Mouse (Mus musculus): ENCODE measurements around the gene Pik3r2. TPM values are rescaled to one million over a fixed set of nuclear protein-coding genes. Genes with fewer than 3 reads are reported as not detected.

The Pik3r2 gene
- polyA plus RNA-seq, 1 experiment from 2014 or later = 28.0 TPM

DNA sequence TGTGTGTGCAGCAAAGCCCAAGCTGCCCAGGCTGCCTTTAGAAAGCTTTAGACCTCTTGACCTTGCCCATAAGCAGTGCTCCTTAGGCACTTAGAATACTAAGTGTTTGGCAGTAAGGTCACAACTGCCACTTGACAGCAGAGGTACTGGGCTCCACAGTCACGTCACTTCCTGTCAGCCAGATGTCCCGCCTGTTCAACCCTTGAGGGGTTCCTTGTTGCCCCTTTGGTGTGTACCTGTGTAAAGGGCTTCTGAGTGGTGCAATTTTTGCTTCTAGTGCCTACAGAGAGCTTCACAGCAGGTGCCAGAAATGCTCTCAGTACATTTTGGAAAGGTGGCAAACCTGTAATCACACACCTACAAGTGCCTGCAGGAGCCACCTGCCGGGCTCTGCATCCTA lies 38.3 kb downstream of the Pik3r2 start:
- peak; percentile 96 for ATAC-seq

DNA sequence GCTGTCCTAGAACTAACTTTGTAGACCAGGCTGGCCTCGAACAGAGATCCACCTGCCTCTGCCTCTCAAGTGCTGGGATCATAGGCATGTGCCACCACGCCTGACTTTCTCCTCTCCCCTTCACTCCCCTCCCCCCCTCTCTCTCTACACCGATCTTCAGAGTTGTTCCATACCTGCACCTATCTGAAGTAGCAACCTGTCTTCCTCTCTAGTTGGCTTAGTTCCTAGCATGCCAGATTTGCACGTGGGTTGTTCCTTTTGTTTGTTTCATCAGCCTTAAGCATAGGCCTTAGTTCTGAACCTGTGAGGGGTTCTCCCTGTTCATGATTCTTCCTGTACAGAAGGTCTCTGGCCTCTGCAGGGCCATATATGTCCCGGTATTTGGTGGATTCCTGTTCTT lies 38.8 kb downstream of the Pik3r2 start:
- Histone ChIP-seq H3K4me3 (ENCODE audit: low read depth, low read length) (no peak overlapping the region), H3K27ac (ENCODE audit: low read length) (peak overlapping the region; percentile 54), H3K36me3 (ENCODE audit: insufficient read depth, low read length) (no peaks in the 10 kb centered on the region), H3K9me3 (ENCODE audit: low read length) (no peaks in the 10 kb centered on the region), H3K27me3 (replicated peaks; ENCODE audit: insufficient read depth, low read length) (peaks cover 12% of the 10 kb centered on the region; the same call in 1 of the 2 replicates), H3K4me1 (ENCODE audit: insufficient read depth, low read depth, low read length) (no peaks in the 10 kb centered on the region), H3K4me2 (replicated peaks; ENCODE audit: low read depth, low read length) (no peak overlapping the region), H3K9ac (replicated peaks; ENCODE audit: low read depth) (no peak overlapping the region)
- WGBS = 47% methylated on average over 5 of the region's 5 CpGs
- DNase-seq (ENCODE audit: low spot score) (peak; percentile 74), ATAC-seq (peak; percentile 62)
- no peak for TF ChIP-seq CTCF (IDR thresholded peaks at IDR 0.05)
- no peak for TF ChIP-seq EP300 (IDR thresholded peaks at IDR 0.05)

More for the DNA sequence above, 38.3 kb downstream of the Pik3r2 start:
- H3K4me3 ChIP-seq (ENCODE audit: low read depth, low read length) = no peak overlapping the region
- no peaks in the 10 kb centered on the region for H3K9me3 ChIP-seq (ENCODE audit: low read length)
- H3K4me1 ChIP-seq (ENCODE audit: insufficient read depth, low read depth, low read length) = no peaks in the 10 kb centered on the region
- peak overlapping the region; percentile 54 for H3K27ac ChIP-seq (ENCODE audit: low read length)
- peak; percentile 94 for DNase-seq (ENCODE audit: low spot score)
- H3K36me3 ChIP-seq (ENCODE audit: insufficient read depth, low read length) = no peaks in the 10 kb centered on the region
- WGBS = 25% methylated on average over 3 of the region's 3 CpGs
- H3K4me2 ChIP-seq (replicated peaks; ENCODE audit: low read depth, low read length) = no peak overlapping the region
- no peak overlapping the region for H3K9ac ChIP-seq (replicated peaks; ENCODE audit: low read depth)
- TF ChIP-seq CTCF (IDR thresholded peaks at IDR 0.05) (no peak), EP300 (IDR thresholded peaks at IDR 0.05) (peak; percentile 80; the same call in 1 of the 2 replicates)
- peaks cover 17% of the 10 kb centered on the region; the same call in 1 of the 2 replicates for H3K27me3 ChIP-seq (replicated peaks; ENCODE audit: insufficient read depth, low read length)

DNA sequence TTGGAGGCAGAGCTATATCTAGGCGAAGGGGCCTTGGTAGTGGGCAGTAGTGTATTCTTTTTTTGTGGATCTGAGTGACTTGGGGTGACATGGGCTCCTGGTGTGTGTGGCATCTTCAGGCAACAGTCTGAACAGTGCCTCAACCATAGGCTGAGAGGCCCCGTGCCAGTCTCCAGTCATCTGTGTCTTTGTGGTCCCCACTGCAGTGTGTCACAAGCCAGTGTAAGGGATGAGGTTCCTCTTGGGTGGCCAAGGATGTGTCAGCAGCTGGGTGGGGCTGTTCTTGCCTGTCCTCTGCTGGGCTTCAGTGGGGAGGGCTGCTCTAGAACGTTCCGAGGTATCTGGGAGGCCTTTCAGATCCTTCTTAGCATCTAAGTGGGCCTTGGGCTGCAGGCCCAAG lies 45.6 kb downstream of the Pik3r2 start:
- Histone ChIP-seq H3K4me3 (ENCODE audit: low read depth, low read length) (no peak overlapping the region), H3K4me1 (ENCODE audit: insufficient read depth, low read depth, low read length) (no peaks in the 10 kb centered on the region; the same call in 1 of the 2 replicates), H3K4me2 (replicated peaks; ENCODE audit: low read depth, low read length) (no peak overlapping the region), H3K36me3 (ENCODE audit: insufficient read depth, low read length) (no peaks in the 10 kb centered on the region), H3K27ac (ENCODE audit: low read length) (no peak overlapping the region), H3K9me3 (ENCODE audit: low read length) (no peaks in the 10 kb centered on the region), H3K9ac (replicated peaks; ENCODE audit: low read depth) (no peak overlapping the region), H3K27me3 (replicated peaks; ENCODE audit: insufficient read depth, low read length) (peaks cover 3% of the 10 kb centered on the region; the same call in 1 of the 2 replicates)
- ATAC-seq (no peak), DNase-seq (ENCODE audit: low spot score) (no peak)
- 87% methylated on average over 4 of the region's 4 CpGs for WGBS
- TF ChIP-seq EP300 (IDR thresholded peaks at IDR 0.05) = no peak
- TF ChIP-seq CTCF (IDR thresholded peaks at IDR 0.05) = no peak

DNA sequence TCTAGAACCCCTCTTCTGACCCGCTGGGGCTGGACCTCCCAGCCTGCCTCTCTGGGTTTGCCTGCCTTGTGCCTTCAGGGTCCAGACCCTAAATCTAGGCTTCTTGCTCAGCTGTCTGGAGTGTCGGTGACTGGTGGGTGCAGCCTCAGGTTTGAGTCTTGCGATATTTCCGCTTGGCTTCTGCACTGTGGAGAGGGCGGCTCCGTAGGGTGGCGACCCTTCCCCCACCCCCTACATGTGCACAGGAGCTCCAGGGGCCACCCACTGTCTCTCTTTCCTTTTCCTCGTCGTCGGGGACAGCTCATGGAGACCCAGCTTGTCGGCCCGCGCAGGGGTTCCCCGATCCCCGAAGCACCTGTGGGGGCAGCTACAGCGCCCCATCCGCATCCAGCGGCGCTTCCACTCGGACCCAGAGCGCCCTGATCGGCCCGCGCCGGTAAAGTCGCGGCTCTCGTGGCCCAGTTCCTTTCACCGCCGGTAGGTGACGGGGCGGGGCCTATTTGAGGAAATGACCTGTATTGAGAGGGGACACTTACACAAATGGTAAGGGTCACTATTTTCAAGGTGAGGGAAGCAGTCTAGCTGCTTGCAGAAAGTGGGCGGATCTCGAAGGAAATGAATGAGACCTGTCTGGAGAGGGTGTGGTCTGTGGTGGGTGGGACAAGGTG lies 46.6 kb downstream of the Pik3r2 start:
- TF ChIP-seq CTCF (IDR thresholded peaks at IDR 0.05) (peak; percentile 56), EP300 (IDR thresholded peaks at IDR 0.05) (no peak)
- H3K9me3 ChIP-seq (ENCODE audit: low read length) = no peaks in the 10 kb centered on the region
- 2% methylated on average over 34 of the region's 34 CpGs for WGBS
- H3K4me2 ChIP-seq (replicated peaks; ENCODE audit: low read depth, low read length) = peak overlapping the region; percentile 44
- no peak overlapping the region for H3K27ac ChIP-seq (ENCODE audit: low read length)
- H3K4me1 ChIP-seq (ENCODE audit: insufficient read depth, low read depth, low read length) = no peaks in the 10 kb centered on the region; the same call in 1 of the 2 replicates
- ATAC-seq (peak; percentile 51), DNase-seq (ENCODE audit: low spot score) (peak; percentile 54)
- H3K4me3 ChIP-seq (ENCODE audit: low read depth, low read length) = peak overlapping the region; percentile 17; the same call in 1 of the 2 replicates
- peaks cover 3% of the 10 kb centered on the region; the same call in 1 of the 2 replicates for H3K27me3 ChIP-seq (replicated peaks; ENCODE audit: insufficient read depth, low read length)
- H3K36me3 ChIP-seq (ENCODE audit: insufficient read depth, low read length) = no peaks in the 10 kb centered on the region
- 0 out of 2 replicates have a peak overlapping the region, but pooled peaks have one; percentile 8 for H3K9ac ChIP-seq (replicated peaks; ENCODE audit: low read depth)

DNA sequence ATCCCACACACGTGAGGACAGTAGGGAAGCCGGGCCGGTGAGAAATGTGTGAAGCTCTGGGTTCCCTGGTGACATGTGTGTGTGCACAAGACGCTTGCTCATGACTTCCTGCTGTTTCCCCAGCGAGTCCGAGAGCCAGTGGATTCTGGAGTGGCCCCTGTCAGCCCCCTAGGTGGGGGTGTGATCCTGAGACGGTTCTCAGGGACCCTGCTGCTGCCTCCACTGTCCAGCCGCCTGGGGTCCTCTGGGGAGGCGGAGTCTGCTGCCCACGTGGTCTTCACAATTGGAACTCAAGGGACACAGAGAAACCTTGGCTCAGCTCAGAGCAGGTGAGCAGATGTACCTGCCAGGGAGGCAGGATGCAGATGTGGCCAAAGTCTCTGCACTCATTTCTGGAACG lies 49.8 kb downstream of the Pik3r2 start:
- Histone ChIP-seq H3K4me3 (ENCODE audit: low read depth, low read length) (no peak overlapping the region), H3K27me3 (replicated peaks; ENCODE audit: insufficient read depth, low read length) (peaks cover 3% of the 10 kb centered on the region; the same call in 1 of the 2 replicates), H3K36me3 (ENCODE audit: insufficient read depth, low read length) (no peaks in the 10 kb centered on the region), H3K4me1 (ENCODE audit: insufficient read depth, low read depth, low read length) (no peaks in the 10 kb centered on the region; the same call in 1 of the 2 replicates), H3K4me2 (replicated peaks; ENCODE audit: low read depth, low read length) (no peak overlapping the region), H3K9me3 (ENCODE audit: low read length) (no peaks in the 10 kb centered on the region), H3K9ac (replicated peaks; ENCODE audit: low read depth) (no peak overlapping the region), H3K27ac (ENCODE audit: low read length) (no peak overlapping the region)
- DNase-seq (ENCODE audit: low spot score) = no peak
- TF ChIP-seq CTCF (IDR thresholded peaks at IDR 0.05) = no peak
- no peak for TF ChIP-seq EP300 (IDR thresholded peaks at IDR 0.05)
- 30% methylated on average over 11 of the region's 11 CpGs for WGBS
- ATAC-seq = no peak

DNA sequence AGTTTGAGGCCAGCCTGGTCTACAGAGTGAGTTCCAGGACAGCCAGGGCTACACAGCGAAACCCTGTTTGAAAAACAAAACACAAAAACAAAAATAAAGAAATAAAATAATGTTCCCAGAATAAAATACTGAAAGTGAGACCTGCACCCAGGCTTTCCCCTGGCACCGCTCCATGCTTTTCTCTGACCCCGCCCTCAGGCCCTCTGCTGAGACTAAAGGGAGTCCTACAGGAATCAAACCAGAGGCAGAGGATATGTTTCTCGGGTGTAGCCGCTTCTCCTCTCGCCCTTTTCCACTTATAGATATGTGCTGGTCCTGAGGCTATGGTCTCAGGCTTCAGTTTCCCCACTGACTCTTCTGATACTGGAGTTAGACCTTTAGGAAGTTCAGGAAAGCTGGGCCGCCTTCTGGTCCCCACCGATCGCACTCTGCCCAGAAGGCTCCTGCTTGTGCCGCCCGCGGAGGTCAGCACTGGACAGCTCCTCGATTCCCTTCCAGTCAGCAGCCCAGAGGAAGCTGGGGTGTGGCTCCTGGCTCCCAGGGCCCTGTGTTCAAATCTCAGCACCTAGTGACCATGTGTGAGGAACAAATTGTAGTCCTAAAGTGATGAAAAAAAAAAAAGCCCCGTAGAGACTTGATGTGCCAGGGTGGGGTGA lies 50.6 kb downstream of the Pik3r2 start:
- WGBS = 26% methylated on average over 14 of the region's 14 CpGs
- peaks cover 3% of the 10 kb centered on the region; the same call in 1 of the 2 replicates for H3K27me3 ChIP-seq (replicated peaks; ENCODE audit: insufficient read depth, low read length)
- peak; percentile 41 for DNase-seq (ENCODE audit: low spot score)

More for the DNA sequence above, 50.6 kb downstream of the Pik3r2 start:
- H3K27ac ChIP-seq (ENCODE audit: low read length) = no peak overlapping the region
- H3K9ac ChIP-seq (replicated peaks; ENCODE audit: low read depth) = no peak overlapping the region
- H3K4me2 ChIP-seq (replicated peaks; ENCODE audit: low read depth, low read length) = no peak overlapping the region
- no peak for ATAC-seq
- H3K9me3 ChIP-seq (ENCODE audit: low read length) = no peaks in the 10 kb centered on the region
- H3K4me1 ChIP-seq (ENCODE audit: insufficient read depth, low read depth, low read length) = no peaks in the 10 kb centered on the region; the same call in 1 of the 2 replicates
- H3K36me3 ChIP-seq (ENCODE audit: insufficient read depth, low read length) = no peaks in the 10 kb centered on the region
- TF ChIP-seq EP300 (IDR thresholded peaks at IDR 0.05) = no peak
- no peak for TF ChIP-seq CTCF (IDR thresholded peaks at IDR 0.05)
- H3K4me3 ChIP-seq (ENCODE audit: low read depth, low read length) = no peak overlapping the region

All from lung, postnatal 0 days (tissue).